Mouse (Mus musculus): ENCODE measurements around the gene Cacng6.

DNA sequence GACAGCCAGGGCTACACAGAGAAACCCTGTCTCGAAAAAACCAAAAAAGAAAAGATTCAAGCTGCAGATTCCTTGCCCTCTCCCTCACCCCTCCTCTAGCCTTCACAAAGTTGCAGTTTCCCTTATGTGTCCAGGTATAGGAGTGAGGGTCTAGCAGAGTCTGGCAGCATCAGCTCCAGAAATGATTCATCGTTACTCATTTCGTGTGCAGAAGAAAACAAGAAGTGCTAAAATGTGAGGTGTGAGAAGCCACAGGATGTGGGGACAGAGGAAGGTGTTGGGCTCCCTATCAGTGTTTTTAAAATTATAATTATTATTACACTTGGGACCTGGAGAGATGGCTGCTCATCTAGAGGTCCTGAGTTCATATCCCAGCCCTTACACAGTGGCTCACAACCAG is 20.7 kb downstream of the Cacng6 start:
- TF ChIP-seq CTCF (conservative IDR thresholded peaks at IDR 0.05; ENCODE audit: low read length) (no peak), POU5F1 (IDR thresholded peaks at IDR 0.05; ENCODE audit: borderline replicate concordance, low read length) (no peak)

Measured in E14TG2a.4 (cell line).